Mouse (Mus musculus): Measurements from ENCODE around the gene Osbpl6. TPM values are rescaled to one million over a fixed set of nuclear protein-coding genes. Genes with fewer than 3 reads are reported as not detected.

The Osbpl6 gene
- total and polyA plus RNA-seq, 3 experiments: 0.04 TPM; not detected in 2

DNA sequence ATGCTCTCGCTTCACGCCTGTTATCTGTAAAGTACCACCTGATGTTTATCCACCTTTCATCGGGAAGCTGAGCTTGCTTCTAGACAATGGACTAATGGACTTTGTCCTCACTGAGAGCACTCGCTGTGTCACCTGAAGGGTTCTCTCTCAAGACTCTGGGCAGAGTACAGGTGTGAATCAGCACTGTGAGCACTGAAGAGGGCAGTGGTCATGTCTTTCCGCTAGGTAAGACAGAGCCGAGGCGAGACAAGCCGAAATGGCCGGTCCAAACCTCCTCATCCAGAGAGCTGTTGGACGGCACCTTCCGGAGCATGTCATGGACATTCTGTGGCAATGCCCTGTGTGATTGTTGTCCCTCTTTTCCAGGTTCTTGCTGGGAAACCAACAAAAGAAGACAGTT lies 92.6 kb downstream of the Osbpl6 start:
- Histone ChIP-seq H3K36me3 (ENCODE audit: control insufficient read depth in 1 of 2, insufficient read depth in 2 of 2, low read length in 2 of 2) (no peaks in the 10 kb centered on the region), H3K9ac (ENCODE audit: control insufficient read depth, low read depth, low read length, poor library complexity, severe bottlenecking) (no peak overlapping the region), H3K27me3 (ENCODE audit: control insufficient read depth in 1 of 2, insufficient read depth in 2 of 2, low read length in 2 of 2) (no peaks in the 10 kb centered on the region; a peak in 1 of 4 replicates), H3K79me2 (ENCODE audit: control insufficient read depth, insufficient read depth, low read length, poor library complexity) (no peaks in the 10 kb centered on the region), H3K4me3 (ENCODE audit: control insufficient read depth in 1 of 2, insufficient read depth in 1 of 2, low read depth in 2 of 2, low read length in 2 of 2) (no peak overlapping the region), H3K27ac (ENCODE audit: control insufficient read depth, low read depth, low read length) (no peak overlapping the region), H3K9me3 (replicated peaks; ENCODE audit: insufficient read depth, low read length) (no peaks in the 10 kb centered on the region), H3K4me1 (ENCODE audit: control insufficient read depth in 1 of 2, insufficient read depth in 2 of 2, low read length in 2 of 2) (no peaks in the 10 kb centered on the region)
- no peak for DNase-seq (ENCODE audit: low read depth, low spot score)
- TF ChIP-seq HCFC1 (IDR thresholded peaks at IDR 0.05; ENCODE audit: low read depth, low read length): no peak
- TF ChIP-seq CHD1 (IDR thresholded peaks at IDR 0.05; ENCODE audit: low read depth, low read length): no peak
- no peak for TF ChIP-seq EP300 (IDR thresholded peaks at IDR 0.05; ENCODE audit: low read depth in 1 of 2, low read length in 2 of 2)

- TF ChIP-seq TCF12 (IDR thresholded peaks at IDR 0.05; ENCODE audit: low read depth, low read length): no peak
- H3K27me3 ChIP-seq (ENCODE audit: control insufficient read depth in 1 of 2, insufficient read depth in 2 of 2, low read length in 2 of 2): no peaks in the 10 kb centered on the region; a peak in 1 of 4 replicates
- H3K4me1 ChIP-seq (ENCODE audit: control insufficient read depth in 1 of 2, insufficient read depth in 2 of 2, low read length in 2 of 2): no peaks in the 10 kb centered on the region
- no peak overlapping the region for H3K4me3 ChIP-seq (ENCODE audit: control insufficient read depth in 1 of 2, insufficient read depth in 1 of 2, low read depth in 2 of 2, low read length in 2 of 2)
- no peaks in the 10 kb centered on the region for H3K36me3 ChIP-seq (ENCODE audit: control insufficient read depth in 1 of 2, insufficient read depth in 2 of 2, low read length in 2 of 2)
- no peak overlapping the region for H3K9ac ChIP-seq (ENCODE audit: control insufficient read depth, low read depth, low read length, poor library complexity, severe bottlenecking)
- H3K27ac ChIP-seq (ENCODE audit: control insufficient read depth, low read depth, low read length): no peak overlapping the region
- no peaks in the 10 kb centered on the region for H3K9me3 ChIP-seq (replicated peaks; ENCODE audit: insufficient read depth, low read length)
- DNase-seq (ENCODE audit: low read depth, low spot score): no peak
- H3K79me2 ChIP-seq (ENCODE audit: control insufficient read depth, insufficient read depth, low read length, poor library complexity): no peaks in the 10 kb centered on the region
These were observed 98.0 kb downstream of the Osbpl6 start for GRCm38 (mm10) chr2:76504122-76504839.

DNA sequence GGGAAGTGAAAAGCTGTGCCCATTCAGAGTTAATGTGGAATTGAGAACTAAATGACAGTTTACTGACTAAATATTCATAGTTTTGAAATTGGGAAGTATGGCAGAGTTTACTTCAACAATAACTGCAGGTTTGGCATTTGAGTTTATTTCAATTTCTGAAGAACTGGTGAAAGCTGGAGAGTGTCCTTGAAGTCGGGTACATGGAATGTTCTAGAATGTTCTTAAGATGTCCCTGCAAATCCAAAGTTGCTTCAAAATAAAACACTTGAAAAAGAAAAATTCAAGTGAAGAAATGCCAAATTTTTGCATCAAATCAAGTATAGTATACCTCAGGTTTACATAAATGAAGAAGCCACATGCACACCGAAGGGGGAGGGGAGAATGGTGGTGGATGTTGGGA lies 98.7 kb downstream of the Osbpl6 start:
- Histone ChIP-seq H3K36me3 (ENCODE audit: control insufficient read depth in 1 of 2, insufficient read depth in 2 of 2, low read length in 2 of 2) (no peaks in the 10 kb centered on the region), H3K79me2 (ENCODE audit: control insufficient read depth, insufficient read depth, low read length, poor library complexity) (no peaks in the 10 kb centered on the region), H3K9me3 (replicated peaks; ENCODE audit: insufficient read depth, low read length) (no peaks in the 10 kb centered on the region), H3K27ac (ENCODE audit: control insufficient read depth, low read depth, low read length) (no peak overlapping the region), H3K9ac (ENCODE audit: control insufficient read depth, low read depth, low read length, poor library complexity, severe bottlenecking) (no peak overlapping the region), H3K27me3 (ENCODE audit: control insufficient read depth in 1 of 2, insufficient read depth in 2 of 2, low read length in 2 of 2) (no peaks in the 10 kb centered on the region; a peak in 1 of 4 replicates), H3K4me3 (ENCODE audit: control insufficient read depth in 1 of 2, insufficient read depth in 1 of 2, low read depth in 2 of 2, low read length in 2 of 2) (no peak overlapping the region), H3K4me1 (ENCODE audit: control insufficient read depth in 1 of 2, insufficient read depth in 2 of 2, low read length in 2 of 2) (no peaks in the 10 kb centered on the region)
- no peak for DNase-seq (ENCODE audit: low read depth, low spot score)
- TF ChIP-seq POLR2AphosphoS5 (IDR thresholded peaks at IDR 0.05; ENCODE audit: borderline replicate concordance, low read depth, low read length): no peak
- no peak for TF ChIP-seq SIN3A (IDR thresholded peaks at IDR 0.05; ENCODE audit: low read length)
- TF ChIP-seq RCOR1 (IDR thresholded peaks at IDR 0.05; ENCODE audit: low read depth, low read length): no peak
- no peak for TF ChIP-seq EP300 (IDR thresholded peaks at IDR 0.05; ENCODE audit: low read depth in 1 of 2, low read length in 2 of 2)
- no peak for TF ChIP-seq BHLHE40 (IDR thresholded peaks at IDR 0.05; ENCODE audit: borderline replicate concordance, low read depth, low read length)
- TF ChIP-seq MYB (IDR thresholded peaks at IDR 0.05; ENCODE audit: low read depth, low read length): no peak
- no peak for TF ChIP-seq ZKSCAN1 (IDR thresholded peaks at IDR 0.05; ENCODE audit: low read depth, low read length)
- TF ChIP-seq KAT2A (conservative IDR thresholded peaks at IDR 0.05; ENCODE audit: low read depth, low read length): no peak
- TF ChIP-seq TBP (IDR thresholded peaks at IDR 0.05; ENCODE audit: low read depth, low read length): no peak
- no peak for TF ChIP-seq MAX (IDR thresholded peaks at IDR 0.05; ENCODE audit: low read length)
- TF ChIP-seq USF1 (IDR thresholded peaks at IDR 0.05; ENCODE audit: low read depth, low read length): no peak
- no peak for TF ChIP-seq MYC (IDR thresholded peaks at IDR 0.05; ENCODE audit: low read depth, low read length)
- no peak for TF ChIP-seq GABPA (IDR thresholded peaks at IDR 0.05; ENCODE audit: low read depth, low read length)
- no peak for TF ChIP-seq E2F4 (IDR thresholded peaks at IDR 0.05; ENCODE audit: borderline replicate concordance, low read depth, low read length)
- TF ChIP-seq ZNF384 (IDR thresholded peaks at IDR 0.05; ENCODE audit: low read depth, low read length): no peak

Data from MEL (cell line).